Mouse (Mus musculus) right cerebral cortex, adult 2 months (tissue): Measurements from ENCODE around the gene Olfr818.
"Not testable (repeated sequence)": the region's sequence is repeated elsewhere in the genome, so short reads cannot be mapped to it uniquely, and the experiment has no call there.

ENCODE experiments used
- DNase-seq, 2 experiments: peaks; one replicate each; pipeline ENCODE4 v3.0.0; 2021 to 2022; ENCODE audit warnings: low spot score in 2 of 2

The Olfr818 gene

GRCm38 (mm10) chr10:129949000-129949399 lies at the start of gene Olfr818:
Olfr818 (minus strand) TSS chr10:129949100.
- DNase-seq = no peak

- not testable (repeated sequence) for DNase-seq
Measured at GRCm38 (mm10) chr10:129984962-129985361, 36.1 kb upstream of the Olfr818 start, which contains the start of gene Gm10310. Gm10310 (minus strand) TSS chr10:129985062.

GRCm38 (mm10) chr10:129981867-129982266 lies 33.0 kb upstream of the Olfr818 start:
- DNase-seq = not testable (repeated sequence)

GRCm38 (mm10) chr10:129976040-129976439 lies 27.1 kb upstream of the Olfr818 start, which contains the start of gene Olfr247:
Olfr247 (minus strand) TSS chr10:129976140.
- DNase-seq = not testable (repeated sequence)

- DNase-seq = not testable (repeated sequence)
Measured at GRCm38 (mm10) chr10:129972994-129973393, 24.1 kb upstream of the Olfr818 start.

GRCm38 (mm10) chr10:129967166-129967565 lies 18.3 kb upstream of the Olfr818 start, which contains the start of gene Olfr819:
Olfr819 (minus strand) TSS chr10:129967266.
- not testable (repeated sequence) for DNase-seq

- DNase-seq = not testable (repeated sequence)
Measured at GRCm38 (mm10) chr10:129966232-129966631, 17.3 kb upstream of the Olfr818 start.

- no peak for DNase-seq
Measured at GRCm38 (mm10) chr10:129915497-129915896, 33.4 kb downstream of the Olfr818 start, which contains the start of gene Olfr816. Olfr816 (minus strand) TSS chr10:129915597.

- DNase-seq = not testable (repeated sequence)
Measured at GRCm38 (mm10) chr10:129905767-129906166, 43.1 kb downstream of the Olfr818 start, which contains the start of gene Olfr815. Olfr815 (minus strand) TSS chr10:129905867.
